Mouse (Mus musculus) heart, embryonic 15.5 days (tissue): Measurements from ENCODE around the gene Sirt4. TPM values are rescaled to one million over a fixed set of nuclear protein-coding genes. Genes with fewer than 3 reads are reported as not detected.
"Not testable (repeated sequence)": the region's sequence is repeated elsewhere in the genome, so short reads cannot be mapped to it uniquely, and the experiment has no call there.

Experiments used
- ATAC-seq: fragments of 200-750 bp; cut with Nextera tagmentation; replicated peaks from 2 replicates; pipeline ENCODE4 v1.8.0; 2017; ENCODE audit warnings: low read depth, moderate TSS enrichment; ENCODE audit not compliant: insufficient number of reproducible peaks, insufficient read depth, low FRiP score
- H3K27ac ChIP-seq: fragments of 300-500 bp; sonication (generic); 2 replicates; pipeline ENCODE4 v1.5.1; 2015; ENCODE audit warnings: mild to moderate bottlenecking, inconsistent platforms
- H3K27me3 ChIP-seq: fragments of 300-500 bp; sonication (generic); 2 replicates; pipeline ENCODE4 v1.6.1; 2015; ENCODE audit warnings: inconsistent platforms
- H3K36me3 ChIP-seq: fragments of 300-500 bp; sonication (generic); 2 replicates; pipeline ENCODE4 v1.6.1; 2015; ENCODE audit warnings: mild to moderate bottlenecking, inconsistent platforms
- H3K4me1 ChIP-seq: fragments of 300-500 bp; sonication (generic); replicated peaks from 2 replicates; pipeline ENCODE4 v1.6.1; 2015; ENCODE audit warnings: inconsistent platforms
- H3K4me2 ChIP-seq: fragments of 300-500 bp; sonication (generic); 2 replicates; pipeline ENCODE4 v1.6.1; 2015; ENCODE audit warnings: inconsistent platforms, mild to moderate bottlenecking, moderate library complexity
- H3K4me3 ChIP-seq: fragments of 300-500 bp; sonication (generic); 2 replicates; pipeline ENCODE4 v1.5.1; 2015; ENCODE audit warnings: mild to moderate bottlenecking, inconsistent platforms
- H3K9ac ChIP-seq: fragments of 300-500 bp; sonication (generic); 2 replicates; pipeline ENCODE4 v1.6.1; 2015; ENCODE audit warnings: mild to moderate bottlenecking, inconsistent platforms
- H3K9me3 ChIP-seq: fragments of 300-500 bp; sonication (generic); replicated peaks from 2 replicates; pipeline ENCODE4 v1.6.1; 2016; ENCODE audit warnings: inconsistent platforms
- WGBS: fragments of 180-500 bp; shearing (Covaris S2); methylation state at CpG from one replicate; pipeline ENCODE4 v1.1.7; 2015; ENCODE audit warnings: mixed read lengths; 5-methylcytosine and 5-hydroxymethylcytosine counted together
- polyA plus RNA-seq: library from polyadenylated mRNA; unstranded; fragments of >200 nt; fragmentation: Nextera tagmentation; extraction: Ambion mirVana; gene quantifications from 2 replicates; pipeline ENCODE4 v1.2.1, GENCODE M21; 2015

Gene Sirt4
- polyA plus RNA-seq, 1 experiment from 2014 or later = 20.9 TPM

- peaks cover 7% of the 10 kb centered on the region for H3K4me1 ChIP-seq
- no peaks in the 10 kb centered on the region for H3K9me3 ChIP-seq
- WGBS = 81% methylated on average over 7 of the region's 7 CpGs
- no peak for ATAC-seq
- no peaks in the 10 kb centered on the region; the same call in 1 of the 2 replicates for H3K36me3 ChIP-seq
- no peaks in the 10 kb centered on the region for H3K27me3 ChIP-seq
- no peak overlapping the region for H3K4me2 ChIP-seq
- H3K4me3 ChIP-seq = no peak overlapping the region
- no peak overlapping the region for H3K9ac ChIP-seq
- no peak overlapping the region for H3K27ac ChIP-seq
These were observed 28.7 kb downstream of the Sirt4 start for GRCm38 (mm10) chr5:115455838-115456237.

DNA sequence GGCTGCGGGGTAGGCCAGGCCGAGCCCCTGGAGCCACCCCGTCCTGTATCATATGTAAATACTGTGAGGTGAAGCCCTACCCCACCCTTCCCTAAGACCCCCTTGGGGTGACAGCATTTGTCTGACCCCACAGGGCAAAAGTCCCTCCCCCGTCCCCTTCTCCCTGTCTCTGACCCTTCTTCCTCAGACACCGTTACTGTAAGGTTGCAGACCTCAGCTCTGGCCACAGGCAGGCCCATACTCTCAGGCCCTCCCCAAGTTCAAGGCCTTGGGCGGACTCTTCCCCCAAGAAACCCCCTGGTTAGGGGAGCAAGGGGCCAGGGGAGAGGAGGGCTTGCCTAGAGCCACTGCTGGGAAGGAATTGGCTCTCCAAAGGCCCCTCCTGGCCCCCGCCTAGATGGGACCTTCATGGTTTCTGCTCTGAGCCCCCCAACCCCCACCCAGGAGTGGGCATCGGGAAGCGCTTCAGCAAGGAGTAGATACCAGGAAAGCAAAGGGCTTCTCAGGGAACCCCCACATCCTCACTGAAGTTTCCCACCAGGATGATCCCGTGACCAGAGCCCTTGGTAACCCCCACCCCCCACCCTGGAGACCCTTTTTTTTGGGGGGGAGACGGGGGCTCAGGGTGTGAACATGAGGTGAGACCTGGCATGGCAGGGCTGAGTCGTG lies 30.0 kb downstream of the Sirt4 start:
- no peak overlapping the region for H3K9ac ChIP-seq
- 79% methylated on average over 12 of the region's 12 CpGs for WGBS
- H3K4me3 ChIP-seq = no peak overlapping the region

GRCm38 (mm10) chr5:115450410-115451317 lies 33.9 kb downstream of the Sirt4 start:
- peaks cover 18% of the 10 kb centered on the region for H3K4me1 ChIP-seq
- WGBS = 57% methylated on average over 27 of the region's 27 CpGs
- H3K36me3 ChIP-seq = peaks cover 4% of the 10 kb centered on the region
- no peaks in the 10 kb centered on the region for H3K9me3 ChIP-seq
- ATAC-seq = peak; percentile 21; the same call in 1 of the 2 replicates
- H3K27me3 ChIP-seq = no peaks in the 10 kb centered on the region
- no peak overlapping the region for H3K4me3 ChIP-seq
- 0 out of 2 replicates have a peak overlapping the region, but pooled peaks have one; percentile 25 for H3K9ac ChIP-seq
- no peak overlapping the region; the same call in 1 of the 2 replicates for H3K27ac ChIP-seq
- peak overlapping the region; percentile 40 for H3K4me2 ChIP-seq

More for the DNA sequence above, 30.0 kb downstream of the Sirt4 start:
- ATAC-seq = no peak
- no peak overlapping the region for H3K4me2 ChIP-seq
- H3K27me3 ChIP-seq = no peaks in the 10 kb centered on the region
- H3K36me3 ChIP-seq = no peaks in the 10 kb centered on the region; the same call in 1 of the 2 replicates
- no peak overlapping the region for H3K27ac ChIP-seq
- no peaks in the 10 kb centered on the region for H3K9me3 ChIP-seq
- peaks cover 18% of the 10 kb centered on the region for H3K4me1 ChIP-seq

- Histone ChIP-seq H3K4me3 (no peak overlapping the region), H3K4me2 (no peak overlapping the region), H3K9ac (no peak overlapping the region), H3K4me1 (peaks cover 18% of the 10 kb centered on the region), H3K36me3 (peaks cover 4% of the 10 kb centered on the region), H3K9me3 (no peaks in the 10 kb centered on the region), H3K27ac (no peak overlapping the region), H3K27me3 (no peaks in the 10 kb centered on the region)
- WGBS = 72% methylated on average over 3 of the region's 3 CpGs
- ATAC-seq = no peak
These were observed 35.3 kb downstream of the Sirt4 start for GRCm38 (mm10) chr5:115449247-115449646.

DNA sequence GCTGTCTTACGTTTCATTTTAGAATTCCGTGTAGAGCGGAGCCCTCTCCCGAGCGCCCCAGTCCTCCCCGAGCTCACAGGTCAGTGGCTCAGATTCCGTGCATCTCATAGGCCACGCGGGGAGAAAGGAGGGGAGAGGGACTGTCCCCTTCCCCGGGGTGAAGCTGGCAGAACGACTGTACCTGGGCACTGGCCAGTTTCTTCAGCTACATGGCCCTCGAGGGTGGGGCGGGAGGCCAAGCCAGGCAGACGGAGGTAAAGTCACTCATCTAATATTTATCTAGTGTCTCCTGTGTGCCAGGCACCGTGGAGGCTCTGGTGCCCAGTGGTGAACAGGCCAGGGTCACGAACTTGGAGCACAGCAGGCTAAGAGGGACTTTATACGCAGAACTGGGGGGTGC lies 37.4 kb downstream of the Sirt4 start:
- Histone ChIP-seq H3K4me3 (no peak overlapping the region), H3K27me3 (no peaks in the 10 kb centered on the region), H3K27ac (no peak overlapping the region), H3K9ac (no peak overlapping the region), H3K36me3 (peaks cover 4% of the 10 kb centered on the region), H3K4me2 (no peak overlapping the region), H3K4me1 (peaks cover 14% of the 10 kb centered on the region), H3K9me3 (no peaks in the 10 kb centered on the region)
- 84% methylated on average over 17 of the region's 17 CpGs for WGBS
- ATAC-seq = no peak

DNA sequence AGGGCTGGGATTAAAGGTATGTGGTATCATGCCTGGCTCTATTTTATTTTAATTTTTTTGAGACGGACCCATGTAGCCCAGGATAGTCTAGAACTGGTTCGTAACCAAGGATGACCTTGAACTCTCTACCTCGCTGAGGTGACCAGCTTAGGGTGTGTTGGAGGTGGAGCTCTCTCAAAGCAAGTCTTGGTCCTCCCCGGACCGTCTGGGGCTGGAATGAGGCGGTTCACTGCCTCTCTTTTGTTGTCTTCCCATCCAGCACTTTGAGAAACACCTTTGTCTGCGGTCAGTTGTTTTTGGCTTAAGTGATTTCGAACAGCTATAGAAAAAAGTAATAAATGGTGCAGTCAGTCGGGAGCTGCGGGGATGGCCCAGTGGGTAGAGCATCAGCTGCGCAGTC lies 40.4 kb downstream of the Sirt4 start:
- Histone ChIP-seq H3K4me2 (no peak overlapping the region), H3K9ac (no peak overlapping the region), H3K4me1 (0 out of 2 replicates have a peak, but pooled peaks cover 2% of the 10 kb centered on the region), H3K27me3 (no peaks in the 10 kb centered on the region), H3K9me3 (no peaks in the 10 kb centered on the region), H3K36me3 (peaks cover 4% of the 10 kb centered on the region; the same call in 1 of the 2 replicates), H3K4me3 (no peak overlapping the region), H3K27ac (no peak overlapping the region)
- ATAC-seq = no peak
- 91% methylated on average over 11 of the region's 11 CpGs for WGBS

DNA sequence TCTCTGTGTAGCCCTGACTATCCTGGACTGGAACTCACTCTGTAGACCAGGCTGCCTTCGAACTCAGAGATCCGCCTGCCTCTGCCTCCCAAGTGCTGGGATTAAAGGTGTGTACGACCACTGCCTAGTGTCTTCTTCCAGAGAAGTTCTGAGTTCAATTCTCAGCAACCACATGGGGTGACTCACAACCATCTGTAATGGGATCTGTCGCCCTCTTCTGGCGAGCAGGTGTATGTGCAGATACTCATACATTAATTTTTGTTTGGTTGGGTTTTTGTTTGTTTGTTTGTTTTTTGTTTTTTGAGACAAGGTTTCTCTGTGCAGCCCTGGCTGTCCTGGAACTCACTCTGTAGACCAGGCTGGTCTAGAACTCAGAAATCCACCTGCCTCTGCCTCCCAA lies 41.9 kb downstream of the Sirt4 start:
- 72% methylated on average over 5 of the region's 5 CpGs for WGBS
- H3K27ac ChIP-seq, H3K27me3 ChIP-seq, H3K9me3 ChIP-seq, H3K36me3 ChIP-seq, H3K4me3 ChIP-seq, H3K9ac ChIP-seq, H3K4me2 ChIP-seq, ATAC-seq, H3K4me1 ChIP-seq: not testable (repeated sequence)

DNA sequence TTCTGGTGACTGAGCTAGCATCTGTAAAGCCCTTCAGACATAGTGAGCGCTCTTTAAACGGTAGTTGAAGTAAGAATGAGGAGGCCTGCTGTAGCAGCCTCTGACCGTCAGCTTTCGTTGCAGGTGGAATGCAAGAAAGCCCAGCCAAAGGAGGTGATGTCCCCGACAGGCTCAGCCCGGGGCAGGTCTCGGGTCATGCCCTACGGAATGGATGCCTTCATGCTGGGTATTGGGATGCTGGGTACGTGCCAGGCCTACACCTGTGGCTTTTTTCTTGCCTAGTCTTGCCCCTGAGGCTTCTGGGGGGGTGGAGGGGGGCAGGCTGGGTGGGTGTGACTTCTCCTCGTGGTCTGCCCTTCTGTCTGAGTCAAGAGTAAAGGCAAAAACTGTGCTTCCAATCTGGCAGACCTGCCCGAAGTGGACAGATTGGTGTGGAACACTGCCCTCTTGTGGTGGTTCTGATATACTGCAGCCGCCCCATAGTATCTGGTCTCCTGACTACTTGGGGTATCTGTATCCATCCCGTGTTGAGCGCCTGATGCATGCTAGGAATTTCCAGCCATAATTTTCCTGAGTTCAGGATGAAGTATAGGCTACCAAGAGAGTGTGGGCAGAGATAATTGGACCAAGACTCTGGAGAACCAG lies 43.2 kb downstream of the Sirt4 start:
- no peak overlapping the region for H3K4me2 ChIP-seq

DNA sequence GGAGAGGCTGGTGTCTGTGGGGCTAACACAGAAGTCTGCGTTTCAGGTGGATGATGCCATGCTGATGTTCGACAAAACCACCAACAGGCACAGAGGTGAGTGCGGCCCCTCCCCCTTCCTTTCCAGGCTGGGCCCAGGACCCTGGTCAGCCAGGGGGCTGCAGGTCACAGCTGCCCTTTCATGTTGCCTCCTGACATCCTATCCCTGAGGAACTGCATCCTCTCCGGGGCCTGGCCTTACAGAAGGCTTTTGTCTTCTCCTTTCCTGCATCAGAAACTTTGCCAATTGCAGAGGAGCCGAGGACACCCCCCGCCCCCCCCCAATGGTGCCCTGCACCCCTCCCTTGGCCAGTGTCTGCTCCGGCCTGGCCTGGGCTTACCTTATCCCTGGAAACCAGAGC lies 45.9 kb downstream of the Sirt4 start:
- peaks cover 16% of the 10 kb centered on the region for H3K4me1 ChIP-seq
- H3K4me3 ChIP-seq = no peak overlapping the region
- no peak for ATAC-seq
- H3K9ac ChIP-seq = no peak overlapping the region
- H3K9me3 ChIP-seq = no peaks in the 10 kb centered on the region
- H3K4me2 ChIP-seq = no peak overlapping the region
- no peak overlapping the region for H3K27ac ChIP-seq
- 67% methylated on average over 7 of the region's 7 CpGs for WGBS
- 0 out of 2 replicates have a peak, but pooled peaks cover 3% of the 10 kb centered on the region for H3K27me3 ChIP-seq
- H3K36me3 ChIP-seq = no peaks in the 10 kb centered on the region

More for the DNA sequence above, 43.2 kb downstream of the Sirt4 start:
- H3K27me3 ChIP-seq = no peaks in the 10 kb centered on the region
- peaks cover 4% of the 10 kb centered on the region; the same call in 1 of the 2 replicates for H3K36me3 ChIP-seq
- no peaks in the 10 kb centered on the region for H3K9me3 ChIP-seq
- no peak for ATAC-seq
- no peak overlapping the region for H3K9ac ChIP-seq
- H3K4me1 ChIP-seq = peaks cover 9% of the 10 kb centered on the region
- no peak overlapping the region for H3K4me3 ChIP-seq
- H3K27ac ChIP-seq = no peak overlapping the region
- WGBS = 39% methylated on average over 14 of the region's 14 CpGs

GRCm38 (mm10) chr5:115437945-115438315 lies 46.6 kb downstream of the Sirt4 start:
- Histone ChIP-seq H3K4me3 (no peak overlapping the region), H3K27me3 (peaks cover 4% of the 10 kb centered on the region; the same call in 1 of the 2 replicates), H3K36me3 (no peaks in the 10 kb centered on the region), H3K9me3 (no peaks in the 10 kb centered on the region), H3K9ac (no peak overlapping the region), H3K4me1 (peaks cover 16% of the 10 kb centered on the region), H3K27ac (no peak overlapping the region), H3K4me2 (no peak overlapping the region)
- ATAC-seq = no peak
- WGBS = 33% methylated on average over 2 of the region's 2 CpGs
